Mouse (Mus musculus): Measurements from ENCODE around the gene Epb41l4b. TPM values are rescaled to one million over a fixed set of nuclear protein-coding genes. Genes with fewer than 3 reads are reported as not detected.

Epb41l4b gene
- polyA plus RNA-seq, 1 experiment, result 5.0 TPM

DNA sequence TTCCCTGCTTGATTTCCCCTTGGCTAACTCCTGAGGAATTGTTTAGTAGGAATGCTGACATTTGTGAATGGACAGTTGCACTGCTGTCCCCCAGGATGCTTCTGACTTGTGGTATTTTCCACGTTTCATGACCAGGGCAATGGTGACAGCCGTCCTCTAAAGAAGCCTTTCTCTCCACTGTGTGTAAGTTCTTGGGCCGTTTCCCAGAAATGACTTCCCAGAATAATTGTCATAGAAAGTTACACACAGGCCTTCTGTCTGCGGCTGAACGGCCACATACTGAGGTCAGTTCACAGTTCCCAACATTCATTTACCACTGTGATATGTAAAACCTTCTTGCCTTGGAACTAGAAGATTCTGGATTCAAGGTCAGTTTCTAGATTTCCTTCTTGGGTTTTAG, 28.6 kb upstream of the Epb41l4b start:
- H3K27ac ChIP-seq (ENCODE audit: insufficient read depth, low read length), result no peak overlapping the region
- TF ChIP-seq POLR2A (IDR thresholded peaks at IDR 0.05; ENCODE audit: low read depth, low read length), result no peak
- no peak for TF ChIP-seq CTCF (IDR thresholded peaks at IDR 0.05; ENCODE audit: borderline replicate concordance, insufficient read depth, low read length)
- H3K4me3 ChIP-seq (ENCODE audit: insufficient read depth, low read length), result no peak overlapping the region
- no peaks in the 10 kb centered on the region for H3K4me1 ChIP-seq (ENCODE audit: control insufficient read depth, insufficient read depth, low read length)

DNA sequence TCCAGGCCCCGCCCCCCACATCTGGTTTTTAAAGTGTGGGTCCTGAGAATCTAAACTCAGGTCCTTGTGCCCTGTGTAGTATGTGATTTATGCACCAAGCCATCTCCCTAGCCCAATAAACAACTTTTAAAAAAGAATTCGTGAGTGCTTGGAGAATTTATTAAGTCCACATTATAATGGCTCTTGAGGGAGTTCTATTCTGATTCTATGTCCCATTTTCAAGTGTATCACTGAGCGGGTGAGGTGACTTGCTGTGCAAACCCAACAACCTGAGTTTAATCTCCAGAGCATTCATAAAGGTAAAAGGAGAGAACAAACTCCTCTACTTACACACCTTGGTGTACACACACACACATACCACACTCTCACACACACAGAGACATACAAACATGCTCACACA, 25.4 kb upstream of the Epb41l4b start:
- H3K4me1 ChIP-seq (ENCODE audit: control insufficient read depth, insufficient read depth, low read length), result no peaks in the 10 kb centered on the region
- H3K4me3 ChIP-seq (ENCODE audit: insufficient read depth, low read length), result no peak overlapping the region
- no peak for TF ChIP-seq CTCF (IDR thresholded peaks at IDR 0.05; ENCODE audit: borderline replicate concordance, insufficient read depth, low read length)
- TF ChIP-seq POLR2A (IDR thresholded peaks at IDR 0.05; ENCODE audit: low read depth, low read length), result no peak
- H3K27ac ChIP-seq (ENCODE audit: insufficient read depth, low read length), result no peak overlapping the region

DNA sequence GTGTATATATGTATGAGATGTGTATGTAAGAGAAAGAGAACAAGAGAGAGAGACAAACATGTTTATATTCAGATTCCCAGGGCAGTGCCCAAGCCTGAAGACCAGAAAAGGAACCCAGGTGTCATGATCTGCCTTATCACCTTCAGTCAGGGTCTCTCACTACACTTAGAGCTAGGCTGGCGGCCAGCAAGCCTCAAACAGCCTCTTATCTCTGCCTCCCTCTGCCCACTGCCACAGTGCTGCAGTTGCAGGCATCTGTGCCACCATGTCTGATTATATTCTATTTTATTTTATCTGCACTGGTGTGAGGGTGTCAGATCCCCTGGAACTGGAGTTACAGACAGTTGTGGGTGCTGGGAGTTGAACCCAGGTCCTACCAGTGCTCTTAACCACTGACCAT, 25.0 kb upstream of the Epb41l4b start:
- Histone ChIP-seq H3K27ac (ENCODE audit: insufficient read depth, low read length) (no peak overlapping the region), H3K4me3 (ENCODE audit: insufficient read depth, low read length) (no peak overlapping the region), H3K4me1 (ENCODE audit: control insufficient read depth, insufficient read depth, low read length) (no peaks in the 10 kb centered on the region)
- TF ChIP-seq CTCF (IDR thresholded peaks at IDR 0.05; ENCODE audit: borderline replicate concordance, insufficient read depth, low read length) (no peak), POLR2A (IDR thresholded peaks at IDR 0.05; ENCODE audit: low read depth, low read length) (no peak)

DNA sequence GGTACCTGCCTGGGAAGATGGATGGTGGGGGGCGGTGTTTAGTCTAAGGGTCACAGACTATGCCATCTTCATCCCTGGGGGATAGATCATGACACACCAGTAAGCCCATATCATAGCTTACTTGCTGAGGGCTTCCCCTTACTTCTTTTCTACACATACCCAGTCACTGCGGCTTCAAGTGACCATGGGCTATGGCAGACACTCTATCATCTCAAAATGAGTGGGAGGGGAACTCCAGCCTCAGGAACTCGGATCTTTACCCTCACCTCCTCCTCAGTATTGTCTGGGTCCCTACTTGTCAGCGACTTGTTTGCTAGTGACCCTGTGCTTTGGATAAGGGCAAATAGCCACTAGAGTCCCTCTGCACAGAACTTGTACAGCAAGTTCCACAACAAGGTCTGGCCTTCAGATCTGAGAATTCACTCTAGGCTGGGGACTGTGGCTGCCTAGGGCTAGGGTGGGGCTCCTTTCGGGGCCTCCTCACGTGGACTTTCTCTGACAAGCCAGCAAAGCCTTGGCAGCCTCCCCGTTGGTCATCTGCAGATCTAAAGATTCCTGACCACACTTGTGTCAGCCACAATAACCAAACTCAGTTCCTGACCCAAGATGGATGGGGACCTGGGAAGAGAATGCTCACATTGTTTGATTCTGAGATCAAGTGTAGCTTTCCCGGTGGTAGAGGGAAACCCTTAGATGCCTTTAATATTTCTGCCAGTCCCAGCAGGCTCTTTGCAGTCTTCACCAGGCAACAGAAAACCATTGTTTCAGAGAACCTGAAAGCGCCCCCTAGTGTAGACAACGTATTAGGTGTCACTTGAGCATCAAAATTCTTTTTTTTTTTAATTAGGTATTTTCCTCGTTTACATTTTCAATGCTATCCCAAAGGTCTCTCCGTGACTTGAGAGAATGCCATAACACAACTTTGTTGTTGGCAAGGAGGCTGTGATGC, 24.0 kb upstream of the Epb41l4b start:
- Histone ChIP-seq H3K27ac (ENCODE audit: insufficient read depth, low read length) (no peak overlapping the region), H3K4me3 (ENCODE audit: insufficient read depth, low read length) (no peak overlapping the region), H3K4me1 (ENCODE audit: control insufficient read depth, insufficient read depth, low read length) (no peaks in the 10 kb centered on the region)
- TF ChIP-seq POLR2A (IDR thresholded peaks at IDR 0.05; ENCODE audit: low read depth, low read length), result no peak
- no peak for TF ChIP-seq CTCF (IDR thresholded peaks at IDR 0.05; ENCODE audit: borderline replicate concordance, insufficient read depth, low read length)

DNA sequence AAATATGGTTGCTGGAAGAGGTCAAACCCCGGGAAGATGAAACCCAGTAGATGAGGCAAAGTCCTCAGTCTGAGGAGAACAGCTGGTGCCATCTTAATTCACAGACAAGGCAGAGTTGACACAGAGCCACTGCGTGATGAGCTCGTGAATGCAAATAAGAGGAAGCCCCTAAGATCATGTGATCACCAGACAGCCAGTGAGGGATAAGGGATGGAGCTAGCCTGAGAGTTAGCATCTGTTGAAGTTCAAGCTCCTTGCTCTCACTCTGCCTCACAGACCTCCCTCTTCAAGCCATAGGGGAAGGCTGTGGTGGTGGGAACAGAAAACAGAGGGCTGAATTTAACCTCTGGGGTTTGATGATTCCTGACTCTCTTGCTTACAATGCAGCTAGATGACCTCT, 22.4 kb upstream of the Epb41l4b start:
- TF ChIP-seq CTCF (IDR thresholded peaks at IDR 0.05; ENCODE audit: borderline replicate concordance, insufficient read depth, low read length) (no peak), POLR2A (IDR thresholded peaks at IDR 0.05; ENCODE audit: low read depth, low read length) (no peak)
- Histone ChIP-seq H3K4me1 (ENCODE audit: control insufficient read depth, insufficient read depth, low read length) (no peaks in the 10 kb centered on the region), H3K27ac (ENCODE audit: insufficient read depth, low read length) (no peak overlapping the region), H3K4me3 (ENCODE audit: insufficient read depth, low read length) (no peak overlapping the region)

DNA sequence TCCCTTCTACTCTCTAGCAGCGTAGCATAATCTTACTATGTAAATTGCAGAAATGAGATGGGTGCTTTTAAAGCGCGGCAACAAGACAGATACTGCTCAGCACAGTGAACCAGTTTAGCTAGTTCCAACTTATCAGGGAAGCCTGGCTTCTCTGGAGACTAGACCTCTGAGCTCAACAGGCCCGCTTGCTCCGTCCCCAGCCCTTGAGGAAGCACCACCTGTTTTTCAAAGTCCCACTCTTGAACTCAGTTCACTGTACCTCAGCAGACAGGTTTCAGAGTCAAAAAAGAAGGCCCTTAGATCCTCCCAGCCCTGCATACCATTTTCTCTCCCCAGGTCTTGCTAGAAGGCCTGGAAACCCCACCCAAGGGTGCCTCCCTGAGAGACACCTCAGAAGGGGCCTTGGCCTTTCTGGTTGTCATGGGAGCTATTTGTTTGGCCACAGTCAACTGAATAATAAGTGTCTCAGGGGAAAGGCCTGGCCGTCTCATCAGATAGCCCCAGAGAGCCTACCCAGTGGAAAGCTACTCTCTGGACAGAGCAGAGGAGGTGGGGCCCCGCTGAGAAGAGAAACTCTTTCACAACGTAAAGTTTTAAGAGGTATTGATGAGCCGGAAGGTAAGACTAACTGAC, 21.5 kb upstream of the Epb41l4b start:
- H3K4me1 ChIP-seq (ENCODE audit: control insufficient read depth, insufficient read depth, low read length), result no peaks in the 10 kb centered on the region
- no peak overlapping the region for H3K4me3 ChIP-seq (ENCODE audit: insufficient read depth, low read length)
- TF ChIP-seq CTCF (IDR thresholded peaks at IDR 0.05; ENCODE audit: borderline replicate concordance, insufficient read depth, low read length) (no peak), POLR2A (IDR thresholded peaks at IDR 0.05; ENCODE audit: low read depth, low read length) (no peak)
- no peak overlapping the region for H3K27ac ChIP-seq (ENCODE audit: insufficient read depth, low read length)

DNA sequence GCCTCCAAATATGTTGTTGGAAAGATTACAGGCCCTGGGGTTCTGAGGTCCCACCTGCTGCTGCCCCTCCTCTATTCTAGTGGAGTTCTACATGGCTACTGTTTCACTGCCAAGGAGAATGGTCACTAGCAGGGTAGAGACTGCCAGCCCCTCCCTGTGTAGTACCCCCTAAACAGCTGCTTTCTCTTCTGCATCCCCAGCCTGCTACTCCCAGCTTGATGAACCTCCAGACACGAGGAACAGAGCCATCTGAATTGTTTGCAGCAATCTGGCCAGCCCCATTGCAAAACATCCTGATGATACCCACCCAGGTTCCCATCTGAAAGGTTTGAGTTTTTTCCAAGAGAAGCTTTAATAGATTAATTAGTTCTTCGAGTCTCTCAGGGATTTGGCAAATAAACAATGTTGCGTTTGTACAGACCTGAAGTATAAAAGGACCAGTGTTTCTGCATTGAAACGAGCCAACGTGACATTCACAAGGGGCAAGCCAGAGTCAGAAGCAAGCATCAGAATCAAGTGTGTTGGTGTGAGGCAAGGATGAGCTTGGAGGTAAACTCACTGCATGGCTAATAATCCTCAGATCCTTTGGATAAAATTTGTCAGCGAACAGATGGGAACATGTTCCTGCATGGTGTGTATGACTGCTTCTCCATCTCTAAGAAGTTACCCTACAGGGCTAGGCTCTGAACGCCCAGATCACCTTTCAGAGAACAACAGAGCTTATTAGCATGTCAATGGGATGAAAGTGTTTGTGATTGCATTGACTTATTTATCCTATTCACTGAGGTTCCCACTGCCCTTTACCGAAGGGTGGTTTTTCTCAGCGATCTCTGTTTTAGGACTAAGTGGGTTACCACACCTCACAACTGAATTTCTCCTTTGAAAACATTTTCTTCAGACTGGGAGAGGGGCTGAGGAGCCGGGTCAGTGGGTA, 19.8 kb upstream of the Epb41l4b start:
- H3K27ac ChIP-seq (ENCODE audit: insufficient read depth, low read length), result no peak overlapping the region
- TF ChIP-seq POLR2A (IDR thresholded peaks at IDR 0.05; ENCODE audit: low read depth, low read length) (no peak), CTCF (IDR thresholded peaks at IDR 0.05; ENCODE audit: borderline replicate concordance, insufficient read depth, low read length) (no peak)
- no peak overlapping the region for H3K4me3 ChIP-seq (ENCODE audit: insufficient read depth, low read length)
- H3K4me1 ChIP-seq (ENCODE audit: control insufficient read depth, insufficient read depth, low read length), result no peaks in the 10 kb centered on the region

DNA sequence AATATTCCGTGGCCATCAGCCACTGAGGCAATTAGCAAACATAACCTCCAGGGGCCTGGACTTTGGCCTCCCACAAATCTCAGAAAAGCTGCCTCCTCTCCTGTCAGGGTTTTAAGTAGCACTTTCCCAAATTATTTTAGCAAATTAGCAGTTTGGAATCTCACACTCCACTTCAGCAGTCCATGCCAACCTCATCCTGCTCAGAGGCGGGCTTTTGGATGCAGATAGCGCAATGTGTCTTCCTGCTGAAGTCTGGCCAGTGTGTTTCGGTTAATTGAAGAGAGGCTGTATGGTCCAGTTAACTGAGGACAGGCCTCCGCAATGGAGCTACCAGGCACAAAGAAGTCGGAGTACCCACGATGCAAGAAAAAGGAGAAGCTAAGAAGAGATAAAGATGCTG, 17.3 kb upstream of the Epb41l4b start:
- Histone ChIP-seq H3K4me1 (ENCODE audit: control insufficient read depth, insufficient read depth, low read length) (no peaks in the 10 kb centered on the region), H3K27ac (ENCODE audit: insufficient read depth, low read length) (no peak overlapping the region), H3K4me3 (ENCODE audit: insufficient read depth, low read length) (no peak overlapping the region)
- TF ChIP-seq CTCF (IDR thresholded peaks at IDR 0.05; ENCODE audit: borderline replicate concordance, insufficient read depth, low read length) (no peak), POLR2A (IDR thresholded peaks at IDR 0.05; ENCODE audit: low read depth, low read length) (no peak)

DNA sequence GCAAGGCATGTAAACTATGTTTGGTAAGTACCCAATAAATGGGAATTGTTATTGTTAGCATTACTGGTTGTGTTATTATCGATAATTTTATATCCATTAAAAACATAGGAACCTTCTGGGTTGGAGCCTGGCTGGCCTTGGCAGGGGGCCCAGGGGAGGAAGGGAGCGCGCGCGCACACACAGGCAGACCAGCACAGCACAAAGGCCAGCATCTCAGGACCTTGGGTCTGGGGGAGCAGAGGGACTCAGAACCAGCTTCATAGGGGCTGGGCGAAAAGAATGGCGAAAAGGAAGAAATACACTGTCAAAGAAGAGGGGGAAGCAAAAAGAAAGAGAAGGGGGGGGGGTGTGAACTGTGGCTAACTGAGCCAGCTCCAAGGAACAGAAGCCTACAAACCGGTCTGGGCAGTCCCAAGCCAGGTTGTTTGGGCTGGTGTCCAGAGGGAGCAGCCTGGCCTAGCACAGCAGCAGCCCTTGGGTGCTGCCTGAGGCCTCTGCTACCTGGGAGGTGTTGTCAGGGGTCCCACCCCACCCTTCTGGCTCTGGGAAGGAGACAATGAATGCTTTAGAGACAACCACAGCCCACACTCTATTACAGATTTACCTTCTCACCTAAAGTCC, 13.4 kb upstream of the Epb41l4b start:
- TF ChIP-seq CTCF (IDR thresholded peaks at IDR 0.05; ENCODE audit: borderline replicate concordance, insufficient read depth, low read length) (no peak), POLR2A (IDR thresholded peaks at IDR 0.05; ENCODE audit: low read depth, low read length) (no peak)
- Histone ChIP-seq H3K27ac (ENCODE audit: insufficient read depth, low read length) (no peak overlapping the region), H3K4me1 (ENCODE audit: control insufficient read depth, insufficient read depth, low read length) (peaks cover 4% of the 10 kb centered on the region; the same call in 1 of the 2 replicates), H3K4me3 (ENCODE audit: insufficient read depth, low read length) (no peak overlapping the region)
